Mouse (Mus musculus) ES-Bruce4 (cell line): ENCODE measurements at regions not wholly inside any gene's neighbourhood (a gene's known extent, or its start where the extent isn't known, plus 50 kb on each side); places are given as distances from the start of the nearest gene placed in this dataset.

Experiments used
- H3K27ac ChIP-seq: 2 replicates; pipeline ENCODE4 v1.5.1; 2012; ENCODE audit warnings: low read length, inconsistent platforms; ENCODE audit not compliant: insufficient read depth
- H3K27me3 ChIP-seq: 2 replicates; pipeline ENCODE4 v1.6.1; 2012; ENCODE audit warnings: mild to moderate bottlenecking, low read length, inconsistent platforms; ENCODE audit not compliant: control insufficient read depth, poor library complexity, insufficient read depth, severe bottlenecking
- H3K36me3 ChIP-seq: 2 replicates; pipeline ENCODE4 v1.6.1; 2012; ENCODE audit warnings: inconsistent platforms, mild to moderate bottlenecking, low read length, moderate library complexity; ENCODE audit not compliant: control insufficient read depth, poor library complexity, insufficient read depth, severe bottlenecking
- H3K4me1 ChIP-seq: one replicate; pipeline ENCODE4 v1.8.1; 2011; ENCODE audit warnings: low read length; ENCODE audit not compliant: control insufficient read depth, insufficient read depth
- H3K4me3 ChIP-seq: 2 replicates; pipeline ENCODE4 v1.5.1; 2011; ENCODE audit warnings: low read depth, mild to moderate bottlenecking, low read length
- H3K9ac ChIP-seq: 2 replicates; pipeline ENCODE4 v1.6.1; 2012; ENCODE audit warnings: low read depth, mild to moderate bottlenecking, inconsistent platforms; ENCODE audit not compliant: poor library complexity, severe bottlenecking
- H3K9me3 ChIP-seq: replicated peaks from 2 replicates; pipeline ENCODE4 v1.6.1; 2012; ENCODE audit warnings: mild to moderate bottlenecking, low read length, inconsistent platforms; ENCODE audit not compliant: control insufficient read depth, poor library complexity, insufficient read depth, severe bottlenecking
- CTCF ChIP-seq: IDR thresholded peaks from one replicate; pipeline ENCODE4 v1.8.1; 2011; ENCODE audit warnings: low read depth, low read length
- EP300 ChIP-seq: IDR thresholded peaks from 2 replicates; pipeline ENCODE4 v1.6.1; 2011; ENCODE audit warnings: low read depth, low read length; ENCODE audit not compliant: insufficient read depth
- POLR2A ChIP-seq: IDR thresholded peaks from one replicate; pipeline ENCODE4 v1.8.1; 2011; ENCODE audit warnings: low read length; ENCODE audit not compliant: insufficient read depth

DNA sequence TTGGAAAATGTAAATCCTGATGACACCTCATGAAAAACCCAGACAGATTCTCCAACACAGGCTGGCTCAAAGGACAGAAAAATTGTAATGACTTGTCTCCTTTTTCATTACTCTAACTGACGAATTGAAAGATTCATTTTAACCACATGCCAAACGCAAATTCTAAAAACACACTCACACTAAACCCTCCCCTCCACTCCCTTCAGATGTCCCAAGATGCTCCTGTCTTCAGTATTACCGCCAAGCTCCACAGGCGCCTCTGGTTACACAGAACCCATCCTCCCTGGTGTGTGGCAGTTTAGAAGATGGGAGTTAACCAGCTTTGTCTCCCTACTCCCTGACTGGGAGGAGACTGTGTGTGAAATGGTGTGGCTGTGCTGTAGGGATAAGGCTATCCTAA, 151.8 kb upstream of the Zdhhc25 start:
- Histone ChIP-seq H3K4me1 (no peaks in the 10 kb centered on the region), H3K4me3 (no peak overlapping the region), H3K9ac (no peak overlapping the region)

DNA sequence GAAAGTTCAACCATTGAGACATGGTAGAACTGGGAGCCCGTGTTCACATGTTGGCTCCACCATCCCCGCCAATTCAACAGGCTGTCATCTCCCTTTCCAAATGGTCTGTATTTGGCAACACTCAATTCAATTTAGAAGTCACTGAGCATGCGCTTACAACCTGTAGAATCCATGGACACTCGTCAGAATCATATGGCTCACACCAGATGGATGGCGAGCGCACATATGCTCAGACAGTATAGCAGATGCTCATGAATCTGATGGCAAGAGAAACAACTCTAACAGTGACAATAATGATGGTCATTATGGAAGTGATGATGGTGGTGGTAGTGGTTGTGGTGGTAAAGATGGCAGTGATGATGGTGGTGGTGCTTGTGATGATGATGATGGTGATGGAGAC, 148.9 kb upstream of the Zdhhc25 start:
- Histone ChIP-seq H3K36me3 (no peaks in the 10 kb centered on the region), H3K9me3 (no peaks in the 10 kb centered on the region), H3K4me1 (no peaks in the 10 kb centered on the region), H3K27ac (no peak overlapping the region), H3K27me3 (no peaks in the 10 kb centered on the region), H3K9ac (no peak overlapping the region), H3K4me3 (no peak overlapping the region)
- TF ChIP-seq EP300 (no peak), POLR2A (no peak), CTCF (no peak)

More for the DNA sequence above, 151.8 kb upstream of the Zdhhc25 start:
- H3K36me3 ChIP-seq = no peaks in the 10 kb centered on the region
- H3K27me3 ChIP-seq = no peaks in the 10 kb centered on the region
- no peak overlapping the region for H3K27ac ChIP-seq
- no peaks in the 10 kb centered on the region for H3K9me3 ChIP-seq
- TF ChIP-seq POLR2A = no peak
- no peak for TF ChIP-seq CTCF

DNA sequence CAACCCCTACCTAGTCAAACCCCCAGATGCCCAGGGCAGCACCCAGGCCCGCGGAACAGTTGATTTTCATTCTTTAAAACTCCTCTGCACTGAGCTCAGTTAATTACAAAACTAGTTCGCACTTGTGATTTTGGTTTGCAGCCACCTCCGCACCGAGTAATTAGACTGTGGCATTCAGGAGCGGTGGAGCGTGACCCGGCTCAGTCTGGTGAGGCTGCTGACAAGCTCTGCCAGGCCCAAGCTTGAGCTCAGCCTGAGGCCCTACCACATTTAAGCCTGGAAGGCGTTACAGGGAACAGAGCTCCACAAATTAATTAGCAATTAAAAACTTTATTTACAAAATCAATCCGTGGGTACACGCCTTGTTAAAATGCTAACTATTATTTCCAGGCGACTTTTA, 132.0 kb upstream of the Zdhhc25 start:
- H3K27me3 ChIP-seq = no peaks in the 10 kb centered on the region
- H3K9me3 ChIP-seq = no peaks in the 10 kb centered on the region
- no peak overlapping the region for H3K9ac ChIP-seq
- no peaks in the 10 kb centered on the region for H3K4me1 ChIP-seq
- no peak overlapping the region for H3K27ac ChIP-seq
- H3K4me3 ChIP-seq = no peak overlapping the region
- TF ChIP-seq CTCF (no peak), POLR2A (no peak), EP300 (no peak)
- H3K36me3 ChIP-seq = no peaks in the 10 kb centered on the region

DNA sequence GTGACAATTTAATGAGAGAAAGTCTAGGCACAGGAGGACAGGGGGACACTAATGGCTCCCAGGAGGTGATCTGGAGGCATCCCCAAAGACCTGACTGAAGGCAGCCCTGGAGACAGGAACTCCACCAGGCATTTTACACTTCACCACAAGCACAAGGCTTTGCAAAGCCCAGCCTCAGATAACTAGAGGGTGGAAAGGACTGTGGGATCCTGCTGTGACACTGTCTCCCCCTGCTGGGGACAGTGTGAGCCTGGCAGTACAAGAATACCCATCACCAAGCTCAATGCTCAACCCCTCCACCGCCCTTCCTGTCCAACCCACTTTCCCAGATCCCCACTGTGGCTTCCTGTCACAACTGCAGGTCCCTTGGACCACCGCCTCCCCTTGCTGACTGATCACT, 131.3 kb upstream of the Zdhhc25 start:
- Histone ChIP-seq H3K27ac (no peak overlapping the region), H3K27me3 (no peaks in the 10 kb centered on the region)
- no peak for TF ChIP-seq POLR2A
- TF ChIP-seq CTCF = peak; percentile 63

DNA sequence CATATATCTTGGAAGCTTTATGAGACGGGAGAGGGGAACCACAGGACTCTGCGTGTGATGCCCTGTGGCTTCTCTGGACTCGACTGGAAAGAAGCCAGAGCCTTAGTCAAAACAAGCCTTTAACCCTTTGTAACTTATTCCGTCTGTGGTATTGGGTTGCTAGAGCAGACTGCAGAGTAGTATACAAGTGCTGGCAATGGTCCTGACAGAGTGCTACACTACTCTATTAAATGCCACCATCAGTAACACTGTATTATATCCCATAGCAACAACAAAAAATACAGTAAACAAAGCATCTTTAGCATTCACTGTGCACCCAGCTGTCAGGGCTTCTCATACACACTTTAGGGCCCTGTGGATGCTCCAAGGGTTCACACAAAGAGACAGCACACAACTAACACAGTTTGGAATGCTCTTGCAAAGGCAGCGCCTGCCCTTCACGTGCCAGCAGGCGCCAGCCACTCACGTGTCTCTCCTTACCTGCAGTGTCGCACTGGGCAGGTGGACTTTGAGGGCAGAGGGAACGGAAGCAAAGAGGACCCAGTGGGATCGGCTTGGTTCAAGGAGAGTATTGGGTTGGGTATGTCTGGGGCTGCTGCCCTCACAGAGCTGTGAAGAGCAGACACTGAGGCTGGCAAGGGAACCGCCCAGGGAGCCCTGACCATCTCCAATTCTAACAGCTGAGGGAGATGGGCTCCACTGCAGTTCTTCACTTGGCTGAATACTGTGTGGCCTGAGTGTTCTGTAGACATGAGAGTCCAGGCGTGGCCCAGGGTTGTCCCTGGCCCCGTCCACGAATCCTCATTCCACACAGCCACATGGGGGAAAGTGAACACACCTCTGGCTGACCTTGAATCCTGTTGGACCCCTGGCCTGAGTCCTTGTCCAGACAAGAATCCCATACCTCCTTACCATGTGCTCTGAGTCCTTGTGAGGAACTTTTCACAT, 130.3 kb upstream of the Zdhhc25 start:
- TF ChIP-seq CTCF (no peak), POLR2A (no peak), EP300 (no peak)
- Histone ChIP-seq H3K27ac (no peak overlapping the region), H3K36me3 (no peaks in the 10 kb centered on the region), H3K4me3 (no peak overlapping the region), H3K9me3 (no peaks in the 10 kb centered on the region), H3K9ac (no peak overlapping the region), H3K27me3 (no peaks in the 10 kb centered on the region), H3K4me1 (no peaks in the 10 kb centered on the region)

More for the DNA sequence above, 131.3 kb upstream of the Zdhhc25 start:
- H3K9ac ChIP-seq = no peak overlapping the region
- no peaks in the 10 kb centered on the region for H3K4me1 ChIP-seq
- H3K4me3 ChIP-seq = no peak overlapping the region
- no peaks in the 10 kb centered on the region for H3K36me3 ChIP-seq
- H3K9me3 ChIP-seq = no peaks in the 10 kb centered on the region

DNA sequence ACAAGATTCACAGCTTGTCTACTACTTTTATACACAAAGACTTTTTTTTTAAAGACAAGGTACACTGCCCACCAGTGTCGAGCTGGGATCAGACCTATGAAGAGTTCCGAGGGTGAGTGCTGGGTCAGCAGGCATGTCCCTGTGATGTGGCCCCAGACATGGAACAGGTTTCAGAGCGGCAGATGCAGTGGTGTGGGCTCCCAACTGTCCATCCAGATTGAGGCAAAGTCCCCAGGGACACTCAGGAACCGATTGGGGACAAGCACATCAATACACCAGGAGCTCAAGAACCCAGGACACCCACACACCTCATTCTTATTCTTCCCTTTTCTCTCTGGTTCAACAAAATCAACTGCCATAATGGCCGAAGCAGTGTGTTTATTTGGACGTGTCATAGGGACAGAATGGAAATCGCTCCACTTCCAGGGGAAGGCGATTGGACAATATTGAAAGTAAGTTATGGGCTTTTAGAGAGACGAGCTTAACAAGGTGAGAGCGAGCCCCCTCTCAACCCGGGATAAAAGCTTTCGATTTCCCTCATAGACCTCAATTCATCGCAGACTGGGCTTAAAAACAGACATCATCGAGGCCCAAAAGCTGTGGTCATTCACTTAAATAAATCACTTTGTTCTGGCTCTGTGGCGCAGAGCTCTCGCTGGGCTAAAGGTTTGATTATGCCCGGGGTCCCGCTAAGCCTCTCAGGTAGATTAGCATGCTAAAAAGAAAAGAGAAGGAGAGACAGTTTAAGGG, 127.6 kb upstream of the Zdhhc25 start:
- no peak for TF ChIP-seq EP300
- no peak for TF ChIP-seq CTCF
- no peak for TF ChIP-seq POLR2A

More for the DNA sequence above, 127.6 kb upstream of the Zdhhc25 start:
- H3K4me3 ChIP-seq = no peak overlapping the region
- H3K9ac ChIP-seq = no peak overlapping the region
- no peaks in the 10 kb centered on the region for H3K9me3 ChIP-seq
- no peaks in the 10 kb centered on the region for H3K4me1 ChIP-seq
- no peaks in the 10 kb centered on the region for H3K36me3 ChIP-seq
- no peak overlapping the region for H3K27ac ChIP-seq
- no peaks in the 10 kb centered on the region for H3K27me3 ChIP-seq
